Mouse (Mus musculus): ENCODE measurements at regions not wholly inside any gene's neighbourhood (a gene's known extent, or its start where the extent isn't known, plus 50 kb on each side); places are given as distances from the start of the nearest gene placed in this dataset.
"Not testable (repeated sequence)": the region's sequence is repeated elsewhere in the genome, so short reads cannot be mapped to it uniquely, and the experiment has no call there.

DNA sequence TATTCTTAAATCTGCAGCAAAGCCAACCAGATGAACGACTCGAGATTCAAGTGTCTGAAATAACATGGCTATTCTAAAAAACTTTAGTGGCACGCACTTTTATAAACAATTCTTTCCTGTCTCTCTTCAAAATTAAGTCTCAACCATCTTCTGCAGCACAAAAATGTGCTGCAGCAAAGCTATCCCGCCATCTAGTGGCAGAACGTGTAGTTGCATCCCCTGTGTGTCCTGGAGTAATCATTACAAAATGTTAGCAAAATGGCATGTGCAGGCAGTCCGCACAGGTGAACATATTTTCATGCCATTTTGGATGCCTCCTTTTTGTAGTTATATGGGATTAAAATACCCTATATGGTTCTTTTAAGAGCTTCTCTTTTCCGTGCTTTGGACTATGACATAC lies 293.1 kb upstream of the Slc7a14 start:
- peak; percentile 28 to 31 for DNase-seq

DNA sequence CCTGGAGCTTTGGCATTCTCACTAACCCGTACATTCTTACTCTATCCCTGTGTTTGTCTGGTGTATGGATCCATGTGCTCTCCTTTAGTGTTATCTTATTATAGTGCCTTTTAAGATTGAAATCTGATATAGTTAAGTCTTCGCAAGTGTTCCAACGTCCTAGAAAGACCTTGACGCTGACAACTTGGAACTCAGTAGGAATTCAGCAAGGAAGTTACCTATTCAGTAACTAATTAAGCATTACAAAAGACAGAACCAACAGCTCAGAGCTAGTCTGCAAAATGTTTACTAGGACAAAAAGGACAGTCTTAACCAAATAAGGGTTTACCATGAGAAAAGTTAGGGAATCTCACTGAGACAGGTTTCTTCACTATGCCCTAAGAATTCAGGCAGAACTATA lies 286.4 kb upstream of the Slc7a14 start:
- not testable (repeated sequence) for DNase-seq

DNA sequence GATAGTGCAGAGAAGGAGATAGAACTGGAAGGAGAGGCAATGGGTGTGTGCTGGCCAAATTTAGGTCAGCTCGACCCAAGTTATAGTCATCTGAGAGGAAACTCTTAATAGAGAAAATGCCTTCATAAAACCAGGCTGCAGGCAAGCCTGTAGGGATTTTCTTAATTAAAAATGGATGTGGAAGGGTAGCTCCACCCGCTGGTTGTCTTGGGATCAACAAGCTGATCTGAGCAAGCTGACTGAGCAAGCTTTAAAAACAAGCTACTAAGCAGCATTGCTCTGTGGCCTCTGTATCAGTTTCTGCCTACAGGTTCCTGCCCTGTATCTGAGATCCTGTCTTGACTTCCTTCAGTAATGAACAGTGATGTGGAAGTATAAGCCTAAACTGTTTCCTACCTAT lies 275.8 kb upstream of the Slc7a14 start:
- DNase-seq = no peak

DNA sequence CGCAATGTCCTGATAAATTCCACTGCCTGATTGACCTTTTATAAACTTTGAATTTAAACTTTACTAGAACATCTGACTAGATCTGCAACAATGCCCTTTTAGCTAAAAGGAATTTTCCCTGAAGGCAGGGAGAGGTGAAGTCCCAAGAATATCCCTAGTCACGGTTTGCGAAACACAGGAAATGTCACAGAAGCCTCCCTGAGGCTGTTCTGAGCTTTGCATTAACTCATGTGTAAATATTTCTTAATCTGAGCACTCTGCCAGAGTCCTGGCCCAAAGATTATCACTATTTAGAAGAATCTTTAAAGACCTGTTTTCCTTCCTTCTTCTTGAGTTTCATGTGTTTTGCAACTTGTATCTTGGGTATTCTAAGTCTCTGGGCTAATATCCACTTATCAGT lies 263.7 kb upstream of the Slc7a14 start:
- DNase-seq = no peak
